Mouse (Mus musculus): ENCODE results near the gene Cyp1b1.

Gene Cyp1b1

GRCm38 (mm10) chr17:79713643-79714367 is 1.1 kb downstream of the Cyp1b1 start:
- DNase-seq (ENCODE audit: low spot score): peak; percentile 22

- peak; percentile 12 for DNase-seq (ENCODE audit: low spot score)
These were observed 1.6 kb downstream of the Cyp1b1 start for GRCm38 (mm10) chr17:79713276-79713642.

GRCm38 (mm10) chr17:79712536-79712935 is 2.3 kb downstream of the Cyp1b1 start:
- DNase-seq (ENCODE audit: low spot score): no peak

DNA sequence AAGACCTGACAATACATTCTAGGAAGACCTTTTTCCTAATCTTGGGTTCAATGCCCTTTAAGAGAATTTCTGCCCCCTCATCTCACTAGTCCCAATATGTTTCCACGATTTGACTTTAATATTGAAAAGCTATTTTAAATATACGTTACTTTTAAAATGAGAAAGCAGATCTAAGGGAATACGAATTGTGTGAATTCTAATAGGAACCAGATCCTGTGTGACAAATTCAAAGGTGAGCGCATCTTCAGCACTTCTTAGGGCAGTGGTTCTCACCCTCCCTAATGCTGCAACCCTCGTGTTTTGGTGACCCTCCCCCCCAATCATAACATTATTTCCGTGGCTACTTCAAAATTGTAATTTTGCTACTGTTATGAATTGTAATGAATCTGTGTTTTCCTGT is 2.9 kb downstream of the Cyp1b1 start:
- no peak for DNase-seq (ENCODE audit: low spot score)

GRCm38 (mm10) chr17:79710246-79710842 is 4.5 kb downstream of the Cyp1b1 start:
- DNase-seq (ENCODE audit: low spot score): no peak

- no peak for DNase-seq (ENCODE audit: low spot score)
These were observed 5.1 kb downstream of the Cyp1b1 start for GRCm38 (mm10) chr17:79709718-79710117.

DNA sequence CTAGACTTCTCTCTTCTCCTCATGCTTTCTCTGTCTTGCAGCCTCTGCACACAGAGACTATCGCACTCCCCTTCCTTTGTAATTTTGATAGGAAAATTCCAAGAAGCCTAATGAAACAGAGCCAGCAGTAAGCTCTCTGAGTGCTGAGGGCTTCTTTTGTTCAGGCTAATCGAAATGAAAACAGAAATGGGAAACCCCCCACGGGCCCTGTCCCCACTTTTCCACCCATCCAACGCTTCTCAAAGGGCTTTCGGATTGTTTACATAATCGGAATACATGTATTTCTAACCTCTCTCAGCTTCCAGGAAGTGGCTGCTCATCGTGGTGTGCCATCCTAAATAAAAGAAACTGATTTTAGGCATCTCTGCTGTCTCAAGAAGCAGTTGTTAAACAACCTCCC is 6.7 kb downstream of the Cyp1b1 start:
- no peak for DNase-seq (ENCODE audit: low spot score)

GRCm38 (mm10) chr17:79705671-79706455 is 9.0 kb downstream of the Cyp1b1 start:
- no peak for DNase-seq (ENCODE audit: low spot score)

- DNase-seq (ENCODE audit: low spot score): no peak
These were observed 14.0 kb downstream of the Cyp1b1 start for GRCm38 (mm10) chr17:79700871-79701270.

GRCm38 (mm10) chr17:79699197-79699596 is 15.7 kb downstream of the Cyp1b1 start:
- no peak for DNase-seq (ENCODE audit: low spot score)

- no peak for DNase-seq (ENCODE audit: low spot score)
These were observed 19.3 kb downstream of the Cyp1b1 start for GRCm38 (mm10) chr17:79695541-79695940.

DNA sequence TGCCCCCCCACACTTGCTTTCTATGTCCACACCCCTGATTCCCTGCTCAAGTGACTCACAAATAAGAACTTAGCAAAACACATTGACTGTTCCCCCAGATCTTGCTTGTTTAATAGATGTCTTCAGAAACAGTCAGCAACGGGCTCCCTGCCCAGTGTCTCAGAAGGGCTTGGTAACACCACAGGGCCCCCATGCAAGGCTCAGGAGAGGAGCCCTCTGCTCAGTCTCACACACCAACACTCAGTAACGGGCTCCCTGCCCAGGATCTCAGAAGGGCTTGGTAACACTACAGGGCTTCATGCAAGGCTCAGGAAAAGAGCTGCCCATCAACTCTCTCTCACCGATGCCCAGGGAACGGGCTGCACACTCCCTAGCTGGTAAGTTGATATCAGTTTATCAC is 19.8 kb downstream of the Cyp1b1 start:
- no peak for DNase-seq (ENCODE audit: low spot score)

DNA sequence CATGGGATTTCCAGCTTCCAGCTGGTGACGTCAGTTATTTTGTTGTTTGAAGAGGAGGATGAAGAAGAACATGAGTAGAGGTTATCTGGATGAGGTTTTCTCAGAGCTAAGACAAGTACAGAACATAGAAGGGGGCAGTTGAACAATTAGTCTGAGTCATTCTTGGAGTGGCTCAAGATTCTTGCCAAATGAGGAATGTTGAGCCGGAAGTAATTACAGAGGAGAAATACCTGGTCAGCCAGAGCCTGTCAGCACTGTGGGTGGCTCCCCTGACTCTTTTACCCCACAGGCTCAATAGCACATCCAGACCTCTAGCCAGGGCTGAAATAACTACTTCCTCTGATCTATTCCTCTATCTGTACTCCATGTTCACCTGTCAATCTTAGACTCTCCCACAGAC is 44.0 kb downstream of the Cyp1b1 start:
- DNase-seq (ENCODE audit: low spot score): no peak

GRCm38 (mm10) chr17:79664106-79664417 is 50.8 kb downstream of the Cyp1b1 start:
- DNase-seq (ENCODE audit: low spot score): no peak

- no peak for DNase-seq (ENCODE audit: low spot score)
These were observed 51.3 kb downstream of the Cyp1b1 start for GRCm38 (mm10) chr17:79663393-79664105.

DNA sequence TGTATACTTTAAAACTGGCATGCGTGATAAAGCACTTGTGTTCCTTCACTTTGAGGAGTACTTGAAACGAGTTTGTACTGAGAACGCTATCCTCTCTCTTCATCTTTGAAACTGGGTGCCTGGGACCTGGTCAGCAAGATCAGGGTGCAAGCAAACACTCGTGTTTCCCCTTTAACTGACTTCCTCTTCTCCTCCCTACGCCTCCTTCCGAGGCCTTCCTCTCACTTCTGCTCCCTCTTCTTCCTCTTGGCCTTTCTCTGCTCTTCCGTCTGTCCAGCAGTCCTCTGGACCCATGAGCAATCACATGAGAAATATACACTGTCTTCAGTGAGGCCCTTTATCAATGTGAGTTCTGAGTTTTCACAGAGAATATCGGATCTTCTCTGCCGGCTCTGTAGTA is 53.0 kb downstream of the Cyp1b1 start:
- no peak for DNase-seq (ENCODE audit: low spot score)

DNA sequence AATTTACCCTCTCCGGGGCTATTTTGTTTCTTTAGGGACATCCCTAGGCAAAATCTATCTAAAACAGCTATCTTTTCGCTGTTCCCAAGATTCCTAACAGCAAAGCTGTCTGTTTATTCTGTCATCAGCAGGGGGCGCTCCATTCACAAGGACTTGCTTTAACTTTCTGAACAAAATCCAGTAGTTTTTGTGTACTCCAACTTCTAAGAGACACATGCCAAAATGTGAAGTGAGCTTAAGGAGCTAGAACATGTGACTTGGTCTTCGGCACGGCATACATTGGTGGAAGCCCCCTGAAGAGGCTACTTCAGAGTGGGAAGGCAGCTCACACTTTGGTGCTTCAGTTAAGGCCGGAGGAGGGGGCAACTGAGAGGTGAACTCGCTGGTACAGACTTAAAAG is 53.5 kb downstream of the Cyp1b1 start:
- DNase-seq (ENCODE audit: low spot score): peak; percentile 52

DNA sequence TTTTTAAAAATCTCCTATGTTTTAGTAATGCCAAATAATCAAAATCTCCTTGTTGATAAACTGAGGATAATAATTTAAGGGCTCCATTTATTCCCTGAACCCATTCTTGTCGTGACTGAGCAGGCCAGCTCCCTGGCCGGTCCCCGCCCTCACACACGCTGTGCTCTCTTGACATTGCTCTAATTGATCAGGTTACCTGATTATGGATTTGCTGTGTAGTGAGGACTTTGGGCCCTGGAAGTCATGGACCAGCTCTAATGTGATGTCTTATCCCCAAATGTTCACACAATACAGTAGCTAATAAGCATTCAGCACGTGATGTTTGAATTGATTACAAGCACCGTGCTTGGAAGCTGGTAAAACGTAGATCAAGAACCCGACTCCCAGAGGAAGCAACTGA is 56.0 kb downstream of the Cyp1b1 start:
- no peak for DNase-seq (ENCODE audit: low spot score)

GRCm38 (mm10) chr17:79658452-79658851 is 56.4 kb downstream of the Cyp1b1 start:
- DNase-seq (ENCODE audit: low spot score): peak; percentile 47

- no peak for DNase-seq (ENCODE audit: low spot score)
These were observed 57.1 kb downstream of the Cyp1b1 start for GRCm38 (mm10) chr17:79657785-79658184.

DNA sequence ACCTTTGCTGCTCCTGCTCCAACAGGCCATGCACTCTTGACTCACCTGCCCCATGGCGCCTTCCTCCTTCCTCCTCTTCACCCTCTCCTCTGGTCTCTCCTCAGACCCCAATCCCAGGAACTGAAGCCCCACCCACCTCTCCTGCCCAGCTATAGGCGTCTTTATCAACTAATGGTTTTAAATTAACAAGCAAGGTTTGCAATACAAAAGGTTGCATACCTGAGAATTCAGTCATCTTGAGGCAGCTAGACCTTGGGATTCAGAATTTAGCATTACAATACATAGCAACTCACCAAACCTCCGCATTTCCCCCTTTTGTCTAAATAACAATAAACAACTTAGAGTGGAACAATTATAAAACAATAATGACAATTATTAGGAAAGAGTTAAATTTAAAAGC is 60.7 kb downstream of the Cyp1b1 start:
- DNase-seq (ENCODE audit: low spot score): no peak

- DNase-seq (ENCODE audit: low spot score): peak; percentile 68
These were observed 61.7 kb downstream of the Cyp1b1 start for GRCm38 (mm10) chr17:79653171-79653570.

Data from yolk sac, embryonic 10.5 days (tissue).